Mouse (Mus musculus): ENCODE results near the gene Cd93. TPM values are rescaled to one million over a fixed set of nuclear protein-coding genes. Genes with fewer than 3 reads are reported as not detected.
A peak's percentile ranks its signal among the peaks of the same experiment; 100 is the strongest.

Gene Cd93
- polyA plus RNA-seq, 1 experiment from 2014 or later, result 8.0 TPM

- no peaks in the 10 kb centered on the region for H3K4me1 ChIP-seq
- H3K27me3 ChIP-seq (replicated peaks), result peaks cover 31% of the 10 kb centered on the region
- 4% methylated on average over 83 of the region's 83 CpGs for WGBS
- peak within 1 kb of the TSS; percentile 55 for H3K4me3 ChIP-seq
- no peaks in the 10 kb centered on the region for H3K36me3 ChIP-seq
- H3K27ac ChIP-seq, result no peak within 1 kb of the TSS
- H3K9ac ChIP-seq, result peak within 1 kb of the TSS; percentile 58; the same call in 1 of the 2 replicates
- peak; percentile 94 for ATAC-seq (ENCODE audit: low FRiP score, low read depth)
- peak within 1 kb of the TSS; percentile 94 for H3K4me2 ChIP-seq (replicated peaks)
- H3K9me3 ChIP-seq, result no peaks in the 10 kb centered on the region
Measured at GRCm38 (mm10) chr2:148395131-148396051, 48.0 kb downstream of the Cd93 start, which contains the start of gene Sstr4. Gene Sstr4, plus strand, starts transcription at chr2:148395344.

- no peaks in the 10 kb centered on the region for H3K36me3 ChIP-seq
- H3K9ac ChIP-seq, result no peak overlapping the region
- no peak overlapping the region for H3K4me2 ChIP-seq (replicated peaks)
- H3K4me3 ChIP-seq, result no peak overlapping the region
- H3K4me1 ChIP-seq, result no peaks in the 10 kb centered on the region
- ATAC-seq (ENCODE audit: low FRiP score, low read depth), result no peak
- H3K27me3 ChIP-seq (replicated peaks), result peaks cover 31% of the 10 kb centered on the region
- no peak overlapping the region for H3K27ac ChIP-seq
- H3K9me3 ChIP-seq, result no peaks in the 10 kb centered on the region
Measured at GRCm38 (mm10) chr2:148393846-148394245, 49.5 kb downstream of the Cd93 start.

GRCm38 (mm10) chr2:148393149-148393548 is 50.2 kb downstream of the Cd93 start:
- Histone ChIP-seq H3K4me3 (no peak overlapping the region), H3K9ac (no peak overlapping the region), H3K27me3 (replicated peaks) (peaks cover 31% of the 10 kb centered on the region), H3K4me1 (no peaks in the 10 kb centered on the region), H3K27ac (no peak overlapping the region), H3K36me3 (no peaks in the 10 kb centered on the region), H3K4me2 (replicated peaks) (no peak overlapping the region), H3K9me3 (no peaks in the 10 kb centered on the region)
- no peak for ATAC-seq (ENCODE audit: low FRiP score, low read depth)
- 85% methylated on average over 1 of the region's 1 CpGs for WGBS

GRCm38 (mm10) chr2:148387652-148388581 is 55.4 kb downstream of the Cd93 start:
- no peak overlapping the region for H3K27ac ChIP-seq
- no peak overlapping the region for H3K4me3 ChIP-seq
- 78% methylated on average over 6 of the region's 6 CpGs for WGBS
- H3K4me1 ChIP-seq, result no peaks in the 10 kb centered on the region
- H3K4me2 ChIP-seq (replicated peaks), result no peak overlapping the region
- H3K27me3 ChIP-seq (replicated peaks), result no peaks in the 10 kb centered on the region
- ATAC-seq (ENCODE audit: low FRiP score, low read depth), result no peak
- H3K9ac ChIP-seq, result no peak overlapping the region
- H3K9me3 ChIP-seq, result no peaks in the 10 kb centered on the region
- H3K36me3 ChIP-seq, result no peaks in the 10 kb centered on the region

GRCm38 (mm10) chr2:148386927-148387326 is 56.4 kb downstream of the Cd93 start:
- WGBS, result 94% methylated on average over 2 of the region's 2 CpGs
- H3K36me3 ChIP-seq, result no peaks in the 10 kb centered on the region
- H3K4me2 ChIP-seq (replicated peaks), result no peak overlapping the region
- H3K9me3 ChIP-seq, result no peaks in the 10 kb centered on the region
- H3K4me1 ChIP-seq, result no peaks in the 10 kb centered on the region
- no peak overlapping the region for H3K27ac ChIP-seq
- ATAC-seq (ENCODE audit: low FRiP score, low read depth), result no peak
- no peaks in the 10 kb centered on the region for H3K27me3 ChIP-seq (replicated peaks)
- H3K9ac ChIP-seq, result no peak overlapping the region
- H3K4me3 ChIP-seq, result no peak overlapping the region

Other genes starting within 250 kb of the Cd93 start
- 0.64 and 1.0 TPM in 2 replicates for gene Sstr4, start 48.2 kb downstream of the Cd93 start, polyA plus RNA-seq (2016; fragmentation: Nextera tagmentation; extraction: Ambion mirVana)
- 8.0 and 9.0 TPM in 2 replicates for gene Thbd, start 35.4 kb downstream of the Cd93 start, polyA plus RNA-seq (2016; fragmentation: Nextera tagmentation; extraction: Ambion mirVana)
- 76.4 and 81.7 TPM in 2 replicates for gene Nxt1, start 229.0 kb upstream of the Cd93 start, polyA plus RNA-seq (2016; fragmentation: Nextera tagmentation; extraction: Ambion mirVana)
- gene Gzf1, start 237.5 kb upstream of the Cd93 start, polyA plus RNA-seq (2016; fragmentation: Nextera tagmentation; extraction: Ambion mirVana), result 17.1 and 19.5 TPM in 2 replicates